ENCODE assay signal across 11 mouse cellular contexts in the genomic region with DNA sequence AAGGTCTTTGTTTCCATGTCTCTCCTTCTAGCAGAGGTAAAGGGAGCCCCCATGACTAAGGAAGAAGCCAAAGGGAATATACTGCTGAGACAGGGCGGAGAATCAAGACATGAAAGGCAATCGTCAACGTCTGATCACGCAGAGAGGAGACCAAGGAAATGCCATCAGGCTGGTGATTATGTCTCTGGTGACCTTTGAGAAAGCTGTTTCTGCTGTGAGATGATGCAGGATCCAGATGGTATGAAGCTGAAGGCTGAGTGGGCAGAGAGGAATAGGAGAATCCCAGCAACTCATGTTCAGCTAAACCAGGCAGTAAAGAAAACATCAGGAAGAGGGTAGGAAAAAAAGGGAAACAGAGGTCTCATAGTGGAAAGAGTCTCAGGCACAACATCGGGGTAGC. TPM values are rescaled to one million over a fixed set of nuclear protein-coding genes. Genes with fewer than 3 reads are reported as not detected.
"Had no signal": no experiment of that assay in that cellular context is flagged by ENCODE, and none has a peak within 500 bp of the region (broad histone marks: within the 10 kb centered on the region; RNA-seq: fewer than 3 reads in every experiment).

No protein-coding gene starts in this region.

- DNase-seq: kidney, adult 8-10 months; kidney, postnatal 25 days; lung, adult 2 months; lung, postnatal 36 days; thymus, adult 2 months; thymus, postnatal 25 days had no signal

RNA-seq across cellular contexts. Expression of gene B3gat1, which starts 38.4 kb away (rescaled TPM):
- total RNA-seq: megakaryocyte progenitor cell, adult 5-6 weeks had no signal
- polyA plus RNA-seq: liver, embryonic 11.5 days; liver, embryonic 15.5 days; lung, postnatal 0 days; myocyte had no signal
